Mouse (Mus musculus) ES-Bruce4 (cell line): ENCODE data around the gene Grsf1.

Experiments used
- CTCF ChIP-seq: IDR thresholded peaks from one replicate; pipeline ENCODE4 v1.8.1; 2011; ENCODE audit warnings: low read depth, low read length
- POLR2A ChIP-seq: IDR thresholded peaks from one replicate; pipeline ENCODE4 v1.8.1; 2011; ENCODE audit warnings: low read length; ENCODE audit not compliant: insufficient read depth

DNA sequence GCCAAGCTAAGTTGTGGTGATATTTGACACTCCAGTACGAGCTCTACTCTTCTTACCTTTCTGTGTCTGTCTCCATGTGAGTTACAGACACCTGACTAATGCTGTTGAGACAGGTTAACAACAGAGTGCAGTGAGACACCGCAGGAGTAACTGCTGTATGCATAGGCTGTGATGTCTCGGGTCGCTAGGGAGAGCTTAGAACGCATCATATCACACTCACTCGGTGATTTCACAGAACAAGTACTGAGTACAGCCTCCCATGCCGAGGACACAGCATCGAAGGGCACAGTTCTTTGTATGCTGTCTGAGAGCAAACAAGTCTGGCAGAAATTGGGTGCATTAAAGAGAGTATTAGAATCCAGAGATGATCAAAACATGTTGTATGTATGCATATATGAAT is 46.0 kb downstream of the Grsf1 start:
- TF ChIP-seq POLR2A (no peak), CTCF (no peak)
